Mouse (Mus musculus) C2C12 (cell line): ENCODE measurements at regions not wholly inside any gene's neighbourhood (a gene's known extent, or its start where the extent isn't known, plus 50 kb on each side); places are given as distances from the start of the nearest gene placed in this dataset.

Experiments
- CEBPB ChIP-seq: IDR thresholded peaks from one replicate; pipeline ENCODE4 v1.6.1; 2011; ENCODE audit warnings: low read depth, mild to moderate bottlenecking, control low read depth, moderate library complexity
- CTCF ChIP-seq: IDR thresholded peaks from one replicate; pipeline ENCODE4 v1.5.1; 2011; ENCODE audit not compliant: control insufficient read depth, insufficient read depth, insufficient read length
- FOSL1 ChIP-seq: IDR thresholded peaks from one replicate; pipeline ENCODE4 v1.8.0; 2011; ENCODE audit warnings: mild to moderate bottlenecking, low read length; ENCODE audit not compliant: poor library complexity, insufficient read depth, severe bottlenecking
- MAX ChIP-seq: IDR thresholded peaks from one replicate; pipeline ENCODE4 v1.6.1; 2011; ENCODE audit warnings: mild to moderate bottlenecking, control low read depth
- MYOD1 ChIP-seq: IDR thresholded peaks from one replicate; pipeline ENCODE4 v1.6.1; 2011; ENCODE audit warnings: low read depth; ENCODE audit not compliant: control insufficient read depth, insufficient read length
- MYOG ChIP-seq: IDR thresholded peaks from one replicate; pipeline ENCODE4 v1.6.1; 2011; ENCODE audit not compliant: control insufficient read depth, insufficient read length; ENCODE audit errors: extremely low read depth
- USF1 ChIP-seq: IDR thresholded peaks from one replicate; pipeline ENCODE4 v1.6.1; 2011; ENCODE audit warnings: low read depth, mild to moderate bottlenecking, control low read depth, moderate library complexity

- TF ChIP-seq CTCF: no peak
- no peak for TF ChIP-seq MAX
- no peak for TF ChIP-seq USF1
- no peak for TF ChIP-seq FOSL1
- no peak for TF ChIP-seq CEBPB
- TF ChIP-seq MYOD1: no peak
- TF ChIP-seq MYOG: no peak
Observed at GRCm38 (mm10) chr15:17204739-17205138, 476.2 kb downstream of the Cdh9 start.
